Mouse (Mus musculus) CH12.LX (cell line): ENCODE measurements around the gene Ccnb1.

Source experiments
- MXI1 ChIP-seq: IDR thresholded peaks from 2 replicates; pipeline ENCODE4 v1.6.1; 2011; ENCODE audit warnings: mild to moderate bottlenecking, low read depth, low read length, improper control_type of control experiment
- POLR2A ChIP-seq: IDR thresholded peaks from 2 replicates; pipeline ENCODE4 v1.6.1; 2011; ENCODE audit warnings: low read depth, mild to moderate bottlenecking, improper control_type of control experiment, low read length
- ZC3H11A ChIP-seq: IDR thresholded peaks from 2 replicates; pipeline ENCODE4 v1.6.1; 2012; ENCODE audit warnings: low read depth, mild to moderate bottlenecking, inconsistent platforms, low read length, improper control_type of control experiment

- TF ChIP-seq MXI1 (no peak), ZC3H11A (no peak), POLR2A (no peak)
Measured at GRCm38 (mm10) chr13:100824916-100825315, 38.5 kb upstream of the Ccnb1 start.
